Mouse (Mus musculus): ENCODE measurements around the gene Ubl3. TPM values are rescaled to one million over a fixed set of nuclear protein-coding genes. Genes with fewer than 3 reads are reported as not detected.

The Ubl3 gene
- polyA plus RNA-seq, 1 experiment from 2014 or later: 79.7 TPM

GRCm38 (mm10) chr5:148547870-148548456 lies 4.6 kb downstream of the Ubl3 start:
- Histone ChIP-seq H3K4me2 (replicated peaks) (no peak overlapping the region), H3K27ac (replicated peaks) (no peak overlapping the region), H3K4me3 (no peak overlapping the region), H3K9me3 (no peaks in the 10 kb centered on the region), H3K27me3 (no peaks in the 10 kb centered on the region), H3K4me1 (peaks cover 38% of the 10 kb centered on the region), H3K9ac (replicated peaks) (no peak overlapping the region), H3K36me3 (no peaks in the 10 kb centered on the region)
- ATAC-seq (ENCODE audit: low FRiP score, low read depth): no peak
- 57% methylated on average over 10 of the region's 10 CpGs for WGBS

- 74% methylated on average over 2 of the region's 2 CpGs for WGBS
- Histone ChIP-seq H3K27me3 (no peaks in the 10 kb centered on the region), H3K9ac (replicated peaks) (no peak overlapping the region), H3K27ac (replicated peaks) (no peak overlapping the region), H3K4me3 (no peak overlapping the region), H3K4me1 (peaks cover 37% of the 10 kb centered on the region), H3K4me2 (replicated peaks) (no peak overlapping the region), H3K36me3 (no peaks in the 10 kb centered on the region), H3K9me3 (no peaks in the 10 kb centered on the region)
- ATAC-seq (ENCODE audit: low FRiP score, low read depth): no peak
These were observed 5.6 kb downstream of the Ubl3 start for GRCm38 (mm10) chr5:148546970-148547369.

- H3K9me3 ChIP-seq: no peaks in the 10 kb centered on the region
- no peaks in the 10 kb centered on the region for H3K36me3 ChIP-seq
- no peak overlapping the region for H3K4me2 ChIP-seq (replicated peaks)
- no peak for ATAC-seq (ENCODE audit: low FRiP score, low read depth)
- H3K9ac ChIP-seq (replicated peaks): no peak overlapping the region
- H3K27ac ChIP-seq (replicated peaks): no peak overlapping the region
- H3K27me3 ChIP-seq: no peaks in the 10 kb centered on the region
- 91% methylated on average over 2 of the region's 2 CpGs for WGBS
- H3K4me3 ChIP-seq: no peak overlapping the region
- H3K4me1 ChIP-seq: peaks cover 40% of the 10 kb centered on the region
These were observed 7.9 kb downstream of the Ubl3 start for GRCm38 (mm10) chr5:148544733-148545132.

GRCm38 (mm10) chr5:148542196-148542595 lies 10.4 kb downstream of the Ubl3 start:
- no peak overlapping the region for H3K27ac ChIP-seq (replicated peaks)
- no peaks in the 10 kb centered on the region for H3K9me3 ChIP-seq
- H3K4me3 ChIP-seq: no peak overlapping the region
- H3K36me3 ChIP-seq: no peaks in the 10 kb centered on the region
- ATAC-seq (ENCODE audit: low FRiP score, low read depth): no peak
- no peak overlapping the region for H3K9ac ChIP-seq (replicated peaks)
- H3K4me2 ChIP-seq (replicated peaks): no peak overlapping the region
- H3K4me1 ChIP-seq: peaks cover 25% of the 10 kb centered on the region
- H3K27me3 ChIP-seq: no peaks in the 10 kb centered on the region
- WGBS: 92% methylated on average over 2 of the region's 2 CpGs

GRCm38 (mm10) chr5:148535669-148536430 lies 16.7 kb downstream of the Ubl3 start:
- H3K9me3 ChIP-seq: no peaks in the 10 kb centered on the region
- no peak overlapping the region for H3K4me3 ChIP-seq
- H3K36me3 ChIP-seq: no peaks in the 10 kb centered on the region
- peaks cover 34% of the 10 kb centered on the region for H3K4me1 ChIP-seq
- WGBS: 87% methylated on average over 4 of the region's 4 CpGs
- H3K9ac ChIP-seq (replicated peaks): no peak overlapping the region
- no peaks in the 10 kb centered on the region for H3K27me3 ChIP-seq
- ATAC-seq (ENCODE audit: low FRiP score, low read depth): no peak
- H3K4me2 ChIP-seq (replicated peaks): no peak overlapping the region
- no peak overlapping the region for H3K27ac ChIP-seq (replicated peaks)

- Histone ChIP-seq H3K27ac (replicated peaks) (no peak overlapping the region), H3K9me3 (no peaks in the 10 kb centered on the region), H3K4me2 (replicated peaks) (no peak overlapping the region), H3K4me1 (peaks cover 23% of the 10 kb centered on the region), H3K36me3 (no peaks in the 10 kb centered on the region), H3K4me3 (no peak overlapping the region), H3K27me3 (no peaks in the 10 kb centered on the region), H3K9ac (replicated peaks) (no peak overlapping the region)
- no peak for ATAC-seq (ENCODE audit: low FRiP score, low read depth)
- 89% methylated on average over 3 of the region's 3 CpGs for WGBS
These were observed 17.9 kb downstream of the Ubl3 start for GRCm38 (mm10) chr5:148534644-148535043.

GRCm38 (mm10) chr5:148533924-148534323 lies 18.7 kb downstream of the Ubl3 start:
- Histone ChIP-seq H3K27ac (replicated peaks) (no peak overlapping the region), H3K36me3 (no peaks in the 10 kb centered on the region), H3K4me1 (peaks cover 19% of the 10 kb centered on the region), H3K4me2 (replicated peaks) (no peak overlapping the region), H3K27me3 (no peaks in the 10 kb centered on the region), H3K4me3 (no peak overlapping the region), H3K9ac (replicated peaks) (no peak overlapping the region), H3K9me3 (no peaks in the 10 kb centered on the region)
- 86% methylated on average over 2 of the region's 2 CpGs for WGBS
- no peak for ATAC-seq (ENCODE audit: low FRiP score, low read depth)

GRCm38 (mm10) chr5:148532201-148532600 lies 20.4 kb downstream of the Ubl3 start:
- no peaks in the 10 kb centered on the region for H3K36me3 ChIP-seq
- no peak overlapping the region for H3K4me3 ChIP-seq
- H3K9ac ChIP-seq (replicated peaks): no peak overlapping the region
- no peaks in the 10 kb centered on the region for H3K9me3 ChIP-seq
- ATAC-seq (ENCODE audit: low FRiP score, low read depth): no peak
- peaks cover 19% of the 10 kb centered on the region for H3K4me1 ChIP-seq
- no peaks in the 10 kb centered on the region for H3K27me3 ChIP-seq
- no peak overlapping the region for H3K27ac ChIP-seq (replicated peaks)
- no peak overlapping the region for H3K4me2 ChIP-seq (replicated peaks)
- WGBS: 14% methylated on average over 5 of the region's 5 CpGs

- Histone ChIP-seq H3K36me3 (no peaks in the 10 kb centered on the region), H3K27me3 (no peaks in the 10 kb centered on the region), H3K9me3 (no peaks in the 10 kb centered on the region), H3K9ac (replicated peaks) (no peak overlapping the region), H3K4me3 (no peak overlapping the region), H3K4me2 (replicated peaks) (no peak overlapping the region), H3K27ac (replicated peaks) (no peak overlapping the region), H3K4me1 (peaks cover 15% of the 10 kb centered on the region)
- 85% methylated on average over 6 of the region's 6 CpGs for WGBS
- ATAC-seq (ENCODE audit: low FRiP score, low read depth): no peak
These were observed 25.0 kb downstream of the Ubl3 start for GRCm38 (mm10) chr5:148527632-148528031.

GRCm38 (mm10) chr5:148526631-148527030 lies 26.0 kb downstream of the Ubl3 start:
- ATAC-seq (ENCODE audit: low FRiP score, low read depth): no peak
- no peak overlapping the region for H3K4me3 ChIP-seq
- H3K27ac ChIP-seq (replicated peaks): no peak overlapping the region
- H3K27me3 ChIP-seq: no peaks in the 10 kb centered on the region
- H3K36me3 ChIP-seq: no peaks in the 10 kb centered on the region
- peaks cover 12% of the 10 kb centered on the region for H3K4me1 ChIP-seq
- 83% methylated on average over 8 of the region's 8 CpGs for WGBS
- no peak overlapping the region for H3K9ac ChIP-seq (replicated peaks)
- no peak overlapping the region for H3K4me2 ChIP-seq (replicated peaks)
- H3K9me3 ChIP-seq: no peaks in the 10 kb centered on the region

- WGBS: 85% methylated on average over 5 of the region's 5 CpGs
- no peak overlapping the region for H3K4me2 ChIP-seq (replicated peaks)
- H3K36me3 ChIP-seq: no peaks in the 10 kb centered on the region
- no peak for ATAC-seq (ENCODE audit: low FRiP score, low read depth)
- no peak overlapping the region for H3K4me3 ChIP-seq
- peaks cover 22% of the 10 kb centered on the region for H3K4me1 ChIP-seq
- no peak overlapping the region for H3K27ac ChIP-seq (replicated peaks)
- H3K9ac ChIP-seq (replicated peaks): no peak overlapping the region
- H3K27me3 ChIP-seq: no peaks in the 10 kb centered on the region
- no peaks in the 10 kb centered on the region for H3K9me3 ChIP-seq
These were observed 29.2 kb downstream of the Ubl3 start for GRCm38 (mm10) chr5:148523202-148523971.

GRCm38 (mm10) chr5:148522378-148522777 lies 30.2 kb downstream of the Ubl3 start:
- no peak for ATAC-seq (ENCODE audit: low FRiP score, low read depth)
- WGBS: 84% methylated on average over 3 of the region's 3 CpGs

More at GRCm38 (mm10) chr5:148522378-148522777, 30.2 kb downstream of the Ubl3 start:
- Histone ChIP-seq H3K27me3 (no peaks in the 10 kb centered on the region), H3K36me3 (no peaks in the 10 kb centered on the region), H3K4me2 (replicated peaks) (no peak overlapping the region), H3K27ac (replicated peaks) (no peak overlapping the region), H3K4me3 (no peak overlapping the region), H3K9me3 (no peaks in the 10 kb centered on the region), H3K9ac (replicated peaks) (no peak overlapping the region), H3K4me1 (peaks cover 22% of the 10 kb centered on the region)

All from midbrain, embryonic 12.5 days (tissue).